Mouse (Mus musculus) spleen, adult 2 months (tissue): ENCODE results near the gene Dpy19l1. TPM values are rescaled to one million over a fixed set of nuclear protein-coding genes. Genes with fewer than 3 reads are reported as not detected.

Experiments used
- DNase-seq, 2 experiments: peaks; one replicate each; pipeline versions ENCODE4 v3.0.0 to v3.0.0-alpha.2; 2012 to 2021; ENCODE audit warnings: low spot score in 2 of 2, low read depth in 1 of 2
- H3K27ac ChIP-seq: fragments of 200-500 bp; 2 replicates; pipeline ENCODE4 v1.5.1; 2012; ENCODE audit warnings: low read length, inconsistent platforms; ENCODE audit not compliant: insufficient read depth
- H3K27me3 ChIP-seq: fragments of 200-500 bp; 2 replicates; pipeline ENCODE4 v1.6.1; 2012; ENCODE audit warnings: mild to moderate bottlenecking, moderate library complexity, low read length, inconsistent platforms; ENCODE audit not compliant: control insufficient read depth, insufficient read depth
- H3K36me3 ChIP-seq: fragments of 200-500 bp; 2 replicates; pipeline ENCODE4 v1.6.1; 2012; ENCODE audit warnings: mild to moderate bottlenecking, low read length, inconsistent platforms; ENCODE audit not compliant: control insufficient read depth, insufficient read depth
- H3K4me1 ChIP-seq: fragments of 200-500 bp; 2 replicates; pipeline ENCODE4 v1.6.1; 2011; ENCODE audit warnings: inconsistent platforms; ENCODE audit not compliant: control insufficient read depth, insufficient read depth, insufficient read length
- H3K4me3 ChIP-seq: fragments of 200-500 bp; 2 replicates; pipeline ENCODE4 v1.5.1; 2011; ENCODE audit warnings: mild to moderate bottlenecking, inconsistent platforms; ENCODE audit not compliant: insufficient read depth, insufficient read length; ENCODE audit errors: extremely low read depth
- CTCF ChIP-seq: fragments of 200-500 bp; IDR thresholded peaks from 2 replicates; pipeline ENCODE4 v1.5.1; 2011; ENCODE audit warnings: mild to moderate bottlenecking, inconsistent platforms; ENCODE audit not compliant: insufficient read depth, insufficient read length, insufficient replicate concordance; ENCODE audit errors: extremely low read depth
- POLR2A ChIP-seq: fragments of 200-500 bp; IDR thresholded peaks from 2 replicates; pipeline ENCODE4 v1.6.1; 2011; ENCODE audit warnings: low read depth, low read length, inconsistent platforms
- WGBS: fragments of 180-500 bp; shearing (Covaris S2); methylation state at CpG from one replicate; pipeline ENCODE4 v1.1.7; 2018; 5-methylcytosine and 5-hydroxymethylcytosine counted together
- polyA plus RNA-seq: library from polyadenylated mRNA; depleted of rRNA; stranded (reverse); fragments of >200 nt; gene quantifications from 2 replicates; pipeline ENCODE4 v1.2.3, GENCODE M21; 2012

Dpy19l1 gene
- polyA plus RNA-seq, 1 experiment: 12.1 TPM

DNA sequence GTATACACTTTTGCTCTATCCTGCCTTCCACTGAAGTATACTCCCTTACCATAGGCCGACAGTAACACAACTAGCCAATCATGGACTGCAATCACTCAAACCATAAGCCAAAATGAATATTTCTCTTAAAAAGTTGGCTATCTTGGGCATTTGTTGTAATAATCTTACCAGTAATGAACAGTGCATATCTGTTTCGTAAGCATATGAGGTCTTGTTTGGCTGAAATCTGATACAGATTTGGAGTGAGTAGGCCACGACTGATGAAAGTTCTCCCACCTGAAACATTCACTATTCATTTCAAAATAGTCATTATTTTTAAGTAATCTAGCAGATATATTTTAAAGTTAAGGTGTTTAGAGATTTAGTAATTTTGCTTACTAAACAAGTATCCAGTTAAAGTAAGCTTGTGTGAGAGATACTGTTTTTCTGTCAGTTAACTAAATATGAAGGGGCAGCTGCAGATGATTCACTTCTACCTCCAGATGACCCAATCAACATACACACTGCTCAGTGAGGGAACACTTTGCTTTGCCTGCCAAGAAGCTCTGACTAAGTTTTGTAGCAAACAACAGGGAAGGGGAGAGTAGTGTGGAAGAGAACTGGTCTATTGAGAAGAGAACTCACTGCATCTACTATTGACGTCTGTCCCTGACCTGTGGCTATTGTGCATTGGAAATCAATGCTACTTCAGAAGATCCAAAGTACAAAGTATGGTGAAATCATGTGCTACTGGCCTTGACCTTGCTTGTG lies 8.6 kb upstream of the Dpy19l1 start:
- no peaks in the 10 kb centered on the region for H3K36me3 ChIP-seq
- DNase-seq: no peak
- H3K27ac ChIP-seq: no peak overlapping the region
- WGBS: 92% methylated on average over 4 of the region's 4 CpGs
- H3K4me3 ChIP-seq: no peak overlapping the region
- H3K27me3 ChIP-seq: no peaks in the 10 kb centered on the region
- TF ChIP-seq POLR2A: no peak
- no peak for TF ChIP-seq CTCF
- H3K4me1 ChIP-seq: no peaks in the 10 kb centered on the region; the same call in 1 of the 2 replicates

DNA sequence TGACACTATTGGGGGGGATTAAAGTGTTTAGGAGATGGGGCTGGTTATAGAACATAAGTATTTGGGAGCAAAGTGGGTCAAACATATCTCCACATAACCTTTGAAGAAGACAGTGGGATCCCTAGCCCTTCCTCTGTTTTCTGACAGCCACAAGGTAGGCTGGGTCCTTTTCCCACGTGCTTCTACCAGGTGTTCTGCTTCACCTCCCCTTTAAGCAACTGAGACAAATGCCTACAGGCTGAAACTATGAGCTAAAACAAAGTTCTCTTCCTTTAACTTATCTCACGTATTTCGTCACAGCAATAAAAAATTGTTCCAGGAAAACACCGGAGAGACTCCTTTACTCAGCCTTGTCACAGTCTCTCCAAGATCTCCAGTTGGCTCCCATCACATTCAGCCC lies 5.9 kb upstream of the Dpy19l1 start:
- TF ChIP-seq POLR2A (no peak), CTCF (no peak)
- Histone ChIP-seq H3K27ac (no peak overlapping the region), H3K36me3 (no peaks in the 10 kb centered on the region), H3K4me1 (peaks cover 6% of the 10 kb centered on the region), H3K4me3 (no peak overlapping the region), H3K27me3 (no peaks in the 10 kb centered on the region)
- 91% methylated on average over 4 of the region's 4 CpGs for WGBS
- DNase-seq: no peak

DNA sequence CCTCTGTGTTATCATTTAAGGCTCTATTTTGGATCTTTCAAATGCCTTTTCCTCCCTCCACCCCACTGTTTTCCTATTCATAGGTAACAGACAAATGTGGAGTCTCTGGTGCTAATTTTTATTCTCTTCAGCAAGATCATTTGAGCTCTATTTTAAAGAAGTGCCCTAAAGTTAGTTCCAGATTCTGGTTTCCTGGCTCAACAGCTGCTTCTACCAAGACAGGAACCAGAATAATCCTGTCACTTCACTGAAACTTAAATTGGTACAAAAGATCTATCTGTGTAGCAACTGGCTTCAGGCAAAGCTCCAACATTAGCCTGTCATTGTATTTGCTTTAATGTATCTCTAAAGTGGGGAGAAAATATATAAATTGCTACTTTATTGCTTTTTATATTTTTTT lies 3.6 kb upstream of the Dpy19l1 start:
- Histone ChIP-seq H3K4me3 (no peak overlapping the region), H3K27ac (no peak overlapping the region), H3K36me3 (no peaks in the 10 kb centered on the region), H3K4me1 (peaks cover 10% of the 10 kb centered on the region), H3K27me3 (no peaks in the 10 kb centered on the region)
- DNase-seq: no peak
- TF ChIP-seq CTCF (no peak), POLR2A (no peak)

DNA sequence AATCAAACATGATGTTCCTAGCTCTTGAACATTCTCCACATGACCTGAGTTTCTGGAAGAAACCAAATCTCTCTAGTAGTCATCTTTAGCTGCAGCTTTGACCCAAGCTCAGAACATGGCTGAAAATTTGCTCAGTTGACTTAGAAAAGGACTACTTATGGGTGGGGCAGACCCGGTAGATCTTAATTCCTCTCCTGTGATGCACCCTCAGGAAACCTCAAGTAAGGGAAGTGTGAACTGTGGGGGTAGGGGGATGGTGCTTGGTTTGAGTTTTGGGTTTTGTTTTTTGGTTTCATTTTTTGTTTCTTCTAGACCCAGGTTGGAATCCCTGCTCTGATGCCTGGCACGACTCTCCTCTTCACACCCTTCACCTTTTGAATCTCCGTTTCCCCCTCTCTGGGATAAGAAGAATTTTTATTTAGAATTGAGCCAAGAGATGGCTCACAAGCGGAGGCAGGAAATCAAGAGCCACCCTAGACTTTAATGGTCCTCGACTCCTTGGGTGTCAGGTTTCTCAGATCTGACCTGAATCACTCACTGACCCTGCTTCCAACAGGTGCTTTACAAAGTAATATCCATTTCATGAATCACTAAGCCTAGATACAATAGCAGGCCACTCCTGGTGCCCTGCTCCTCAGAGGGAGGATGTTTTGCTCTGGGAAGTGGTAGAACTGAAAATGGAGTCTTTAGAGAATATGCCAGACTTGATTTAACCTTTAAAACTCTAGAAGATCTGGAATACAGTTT lies 2.2 kb upstream of the Dpy19l1 start:
- Histone ChIP-seq H3K27me3 (no peaks in the 10 kb centered on the region), H3K4me1 (peaks cover 10% of the 10 kb centered on the region), H3K36me3 (no peaks in the 10 kb centered on the region), H3K27ac (peak overlapping the region; percentile 58), H3K4me3 (peak overlapping the region; percentile 23; the same call in 1 of the 2 replicates)
- peak; percentile 33 to 53 for DNase-seq
- TF ChIP-seq POLR2A (no peak), CTCF (no peak)
- WGBS: 39% methylated on average over 5 of the region's 5 CpGs

DNA sequence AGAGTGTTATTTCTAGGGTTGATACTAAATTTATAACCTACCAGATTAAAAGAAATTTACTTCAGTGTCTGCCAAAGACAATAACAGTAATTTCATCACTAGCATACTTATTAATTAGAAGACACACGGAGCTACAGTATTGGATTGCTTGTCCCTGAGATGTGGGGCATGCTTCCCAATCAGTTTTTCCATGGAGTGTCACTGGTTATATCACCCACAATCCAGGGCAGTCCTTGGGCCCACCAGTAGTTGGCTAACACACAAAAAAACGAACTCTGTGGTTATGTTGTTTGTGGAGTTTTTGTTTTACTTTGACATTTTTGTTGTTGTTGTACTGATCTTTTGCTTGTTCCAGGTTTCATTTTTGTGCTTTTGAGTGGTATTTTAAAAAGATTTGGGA lies 1.4 kb upstream of the Dpy19l1 start:
- Histone ChIP-seq H3K27me3 (no peaks in the 10 kb centered on the region), H3K27ac (peak overlapping the region; percentile 52; the same call in 1 of the 2 replicates), H3K4me1 (peaks cover 10% of the 10 kb centered on the region), H3K4me3 (no peak overlapping the region), H3K36me3 (no peaks in the 10 kb centered on the region)
- DNase-seq: no peak
- WGBS: 67% methylated on average over 2 of the region's 2 CpGs
- TF ChIP-seq POLR2A (no peak), CTCF (no peak)

DNA sequence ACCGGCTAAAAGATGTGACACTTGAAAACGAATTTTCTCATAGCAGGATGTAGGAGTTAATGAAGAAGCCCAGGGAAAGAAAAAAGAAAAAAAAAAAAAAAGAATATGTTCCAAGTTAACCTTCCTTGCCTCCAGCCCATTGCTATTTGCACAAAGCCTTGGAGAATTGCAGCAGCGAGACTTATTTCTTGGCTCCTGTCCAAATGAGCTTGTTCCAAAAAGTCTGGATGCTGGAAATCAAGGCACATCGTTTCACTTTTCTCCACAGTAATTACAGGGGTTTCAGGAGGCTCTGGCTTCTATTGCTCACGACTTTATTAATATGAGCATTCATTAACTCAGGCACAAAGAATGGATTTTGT lies 899 bp upstream of the Dpy19l1 start:
- H3K36me3 ChIP-seq: no peaks in the 10 kb centered on the region
- peaks cover 10% of the 10 kb centered on the region for H3K4me1 ChIP-seq
- peak overlapping the region; percentile 86; the same call in 1 of the 2 replicates for H3K27ac ChIP-seq
- no peaks in the 10 kb centered on the region for H3K27me3 ChIP-seq
- DNase-seq: no peak
- TF ChIP-seq CTCF (no peak), POLR2A (no peak)
- H3K4me3 ChIP-seq: peak overlapping the region; percentile 74
- 16% methylated on average over 5 of the region's 5 CpGs for WGBS
